Mouse (Mus musculus) midbrain, embryonic 11.5 days (tissue): ENCODE measurements around the gene Gm43552. TPM values are rescaled to one million over a fixed set of nuclear protein-coding genes. Genes with fewer than 3 reads are reported as not detected.

ENCODE experiments used
- polyA plus RNA-seq: library from polyadenylated mRNA; unstranded; fragments of >200 nt; fragmentation: Nextera tagmentation; extraction: Ambion mirVana; gene quantifications from 2 replicates; pipeline ENCODE4 v1.2.1, GENCODE M21; 2014

Gene Gm43552
- polyA plus RNA-seq, 1 experiment from 2014 or later: not detected

Other genes with a start within 250 kb of the Gm43552 start
- 92.3 and 98.2 TPM in 2 replicates for gene Rfc1, start 157.2 kb downstream of the Gm43552 start, polyA plus RNA-seq
- gene Klb, start 144.5 kb downstream of the Gm43552 start, polyA plus RNA-seq: 0.04 and 0.14 TPM in 2 replicates
- 896 and 929 TPM in 2 replicates for gene Rpl9, start 101.4 kb downstream of the Gm43552 start, polyA plus RNA-seq
- gene Lias, start 101.3 kb downstream of the Gm43552 start, polyA plus RNA-seq: 67.4 and 67.8 TPM in 2 replicates
- 55.0 and 63.3 TPM in 2 replicates for gene Ugdh, start 56.9 kb downstream of the Gm43552 start, polyA plus RNA-seq
- 82.9 and 85.1 TPM in 2 replicates for gene Smim14, start 44.4 kb upstream of the Gm43552 start, polyA plus RNA-seq
- 143 and 148 TPM in 2 replicates for gene Ube2k, start 44.4 kb upstream of the Gm43552 start, polyA plus RNA-seq
- 127 and 139 TPM in 2 replicates for gene Pds5a, start 205.4 kb upstream of the Gm43552 start, polyA plus RNA-seq